Mouse (Mus musculus): ENCODE data around the gene Spaca6.

GRCm38 (mm10) chr17:17845187-17846027 is 18.4 kb downstream of the Spaca6 start:
- TF ChIP-seq CTCF (IDR thresholded peaks at IDR 0.05; ENCODE audit: insufficient read depth, low read depth, low read length) = no peak
- TF ChIP-seq POLR2A (IDR thresholded peaks at IDR 0.05; ENCODE audit: insufficient read depth, low read depth, low read length) = no peak
